Mouse (Mus musculus) thymus, adult 2 months (tissue): Measurements from ENCODE around the gene Mboat2.

ENCODE experiments used
- CTCF ChIP-seq: fragments of 200-500 bp; IDR thresholded peaks from 2 replicates; pipeline ENCODE4 v1.5.1; 2012; ENCODE audit warnings: mild to moderate bottlenecking, control low read depth, low read length, moderate library complexity, borderline replicate concordance; ENCODE audit not compliant: control insufficient read depth, poor library complexity, insufficient read depth; ENCODE audit errors: extremely low read depth
- POLR2A ChIP-seq: fragments of 200-500 bp; IDR thresholded peaks from 2 replicates; pipeline ENCODE4 v1.6.1; 2012; ENCODE audit warnings: mild to moderate bottlenecking, low read length, control low read depth, moderate library complexity; ENCODE audit not compliant: control insufficient read depth, poor library complexity, insufficient read depth; ENCODE audit errors: extremely low read depth

- TF ChIP-seq CTCF, result no peak
- TF ChIP-seq POLR2A, result no peak
Measured at GRCm38 (mm10) chr12:24995350-24995749, 164.7 kb downstream of the Mboat2 start.
